Comparison of ENCODE assay signal across 8 mouse cellular contexts in the genomic region with DNA sequence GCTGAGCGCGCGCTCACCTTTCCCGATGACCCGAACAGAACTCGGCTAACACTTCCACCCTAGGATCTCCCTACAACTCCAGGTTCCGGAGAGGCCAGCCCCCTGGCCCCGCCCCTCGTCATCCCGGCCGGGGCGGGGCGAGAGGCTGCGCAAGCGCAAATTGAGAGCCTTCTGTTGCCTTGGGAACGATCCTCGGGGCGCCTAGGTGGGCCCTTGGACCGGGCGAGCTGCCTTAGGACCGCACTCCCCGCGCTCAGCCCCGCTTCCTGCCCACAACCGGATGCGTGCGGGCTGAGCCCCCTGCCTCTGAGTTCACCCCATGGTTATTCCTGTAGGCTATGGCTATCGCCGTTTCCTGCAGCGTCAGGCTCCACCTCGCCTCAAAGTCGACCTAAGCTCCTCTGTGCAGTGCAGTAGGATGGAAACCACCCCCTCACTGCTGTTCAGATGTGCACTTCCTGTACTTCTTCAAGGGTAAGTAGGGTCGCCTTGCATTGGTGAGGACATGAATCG. TPM values are rescaled to one million over a fixed set of nuclear protein-coding genes. Genes with fewer than 3 reads are reported as not detected.
DNase-seq lines count a peak whose midpoint lies in the region; ATAC-seq lines count a peak whose summit lies in the region.

A gene (minus strand): TSS at position 103 of the 513 bp plus-strand sequence.
A gene (plus strand): TSS at position 163 of the 513 bp plus-strand sequence.

- peaks cover 46% of the 10 kb centered on the region for H3K36me3 ChIP-seq in forebrain, embryonic 10.5 days (replicated peaks)
- peaks cover 10% of the 10 kb centered on the region for H3K36me3 ChIP-seq in heart, embryonic 16.5 days (ENCODE audit: control insufficient read depth, insufficient read depth)
- H3K36me3 ChIP-seq in liver, embryonic 15.5 days (replicated peaks), result 0 out of 2 replicates have a peak, but pooled peaks cover 4% of the 10 kb centered on the region
- H3K36me3 ChIP-seq in neural tube, embryonic 12.5 days, result peaks cover 31% of the 10 kb centered on the region

- peak; percentile 94 for ATAC-seq in CD4-positive, CD25-positive, alpha-beta regulatory T cell, adult 4 months
- ATAC-seq in heart, embryonic 16.5 days (replicated peaks; ENCODE audit: extremely low read depth, insufficient read depth, low FRiP score), result peak; percentile 97
- peak; percentile 96 for ATAC-seq in liver, embryonic 15.5 days (ENCODE audit: insufficient read depth)
- peak; percentile 96 for ATAC-seq in neural tube, embryonic 12.5 days (ENCODE audit: low FRiP score, low read depth)

- no peaks in the 10 kb centered on the region for H3K27me3 ChIP-seq in forebrain, embryonic 10.5 days (ENCODE audit: poor library complexity, severe bottlenecking)
- no peaks in the 10 kb centered on the region for H3K27me3 ChIP-seq in heart, embryonic 16.5 days (ENCODE audit: control insufficient read depth, insufficient read depth, low read length)
- H3K27me3 ChIP-seq in liver, embryonic 15.5 days, result no peaks in the 10 kb centered on the region
- no peaks in the 10 kb centered on the region for H3K27me3 ChIP-seq in neural tube, embryonic 12.5 days (replicated peaks)

- peak within 1 kb of the TSS; percentile 95 for H3K27ac ChIP-seq in forebrain, embryonic 10.5 days
- peak within 1 kb of the TSS; percentile 85 for H3K27ac ChIP-seq in heart, embryonic 16.5 days (ENCODE audit: low read length)
- H3K27ac ChIP-seq in liver, embryonic 15.5 days (replicated peaks), result peak within 1 kb of the TSS; percentile 85
- peak within 1 kb of the TSS; percentile 53 for H3K27ac ChIP-seq in neural tube, embryonic 12.5 days

- peak within 1 kb of the TSS; percentile 77 for H3K4me2 ChIP-seq in heart, embryonic 16.5 days (ENCODE audit: low read depth, low read length)
- H3K4me2 ChIP-seq in liver, embryonic 15.5 days, result peak within 1 kb of the TSS; percentile 98
- peak within 1 kb of the TSS; percentile 69 for H3K4me2 ChIP-seq in neural tube, embryonic 12.5 days (replicated peaks)

- H3K9ac ChIP-seq in heart, embryonic 16.5 days (ENCODE audit: low read length), result peak within 1 kb of the TSS; percentile 89
- peak within 1 kb of the TSS; percentile 89 for H3K9ac ChIP-seq in liver, embryonic 15.5 days
- peak within 1 kb of the TSS; percentile 91 for H3K9ac ChIP-seq in neural tube, embryonic 12.5 days

- under 1% methylated on average over 34 of the region's 34 CpGs for WGBS in forebrain, embryonic 10.5 days
- WGBS in heart, embryonic 16.5 days, result 0% methylated on average over 34 of the region's 34 CpGs
- under 1% methylated on average over 34 of the region's 34 CpGs for WGBS in liver, embryonic 15.5 days (ENCODE audit: insufficient replicate concordance)
- WGBS in neural tube, embryonic 12.5 days, result under 1% methylated on average over 34 of the region's 34 CpGs

- peak within 1 kb of the TSS; percentile 90 for H3K4me3 ChIP-seq in forebrain, embryonic 10.5 days
- peak within 1 kb of the TSS; percentile 80 for H3K4me3 ChIP-seq in heart, embryonic 16.5 days (ENCODE audit: low read length)
- H3K4me3 ChIP-seq in liver, embryonic 15.5 days (replicated peaks), result peak within 1 kb of the TSS; percentile 93
- peak within 1 kb of the TSS; percentile 90 for H3K4me3 ChIP-seq in neural tube, embryonic 12.5 days

- H3K4me1 ChIP-seq in forebrain, embryonic 10.5 days, result peaks cover 21% of the 10 kb centered on the region
- peaks cover 13% of the 10 kb centered on the region for H3K4me1 ChIP-seq in heart, embryonic 16.5 days (ENCODE audit: control insufficient read depth, insufficient read depth, low read length)
- peaks cover 22% of the 10 kb centered on the region for H3K4me1 ChIP-seq in liver, embryonic 15.5 days (replicated peaks)
- H3K4me1 ChIP-seq in neural tube, embryonic 12.5 days, result peaks cover 12% of the 10 kb centered on the region

- peak; percentile 84 for DNase-seq in c-Kit-negative CD71-positive TER-119-positive erythroid progenitor cells, embryonic 14.5 days (ENCODE audit: low read depth, low spot score)
- peak; percentile 93 for DNase-seq in forebrain, embryonic 10.5 days (ENCODE audit: extremely low spot score, low spot score)
- peak; percentile 94 to 95 for DNase-seq in kidney, postnatal 36 days
- DNase-seq in telencephalon, adult 2 months (ENCODE audit: low read depth, low spot score), result peak; percentile 73

- H3K9me3 ChIP-seq in forebrain, embryonic 10.5 days, result no peaks in the 10 kb centered on the region
- H3K9me3 ChIP-seq in heart, embryonic 16.5 days (replicated peaks; ENCODE audit: control insufficient read depth, low read length), result no peaks in the 10 kb centered on the region
- H3K9me3 ChIP-seq in liver, embryonic 15.5 days (replicated peaks), result no peaks in the 10 kb centered on the region
- no peaks in the 10 kb centered on the region for H3K9me3 ChIP-seq in neural tube, embryonic 12.5 days

RNA-seq across cellular contexts. Expression of the first gene that starts in this region (rescaled TPM):
- polyA plus RNA-seq in CD4-positive, CD25-positive, alpha-beta regulatory T cell, adult 4 months (2017; shearing (Covaris generic)), result 100 to 1,000 TPM; 108 to 131 TPM
- polyA plus RNA-seq in forebrain, embryonic 10.5 days (2016; fragmentation: Nextera tagmentation; extraction: Ambion mirVana), result 153 TPM in 2 replicates
- polyA plus RNA-seq in heart, embryonic 16.5 days (2015; fragmentation: Nextera tagmentation; extraction: Ambion mirVana), result 63.6 and 73.0 TPM in 2 replicates
- 27.8 and 31.5 TPM in 2 replicates for polyA plus RNA-seq in liver, embryonic 15.5 days (2015; fragmentation: Nextera tagmentation; extraction: Ambion mirVana)
- 121 and 136 TPM in 2 replicates for polyA plus RNA-seq in neural tube, embryonic 12.5 days (2016; fragmentation: Nextera tagmentation; extraction: Ambion mirVana)

RNA-seq across cellular contexts. Expression of the second gene that starts in this region (rescaled TPM):
- 10 to 100 TPM; 35.0 to 37.8 TPM for polyA plus RNA-seq in CD4-positive, CD25-positive, alpha-beta regulatory T cell, adult 4 months (2017; shearing (Covaris generic))
- 41.0 and 44.0 TPM in 2 replicates for polyA plus RNA-seq in forebrain, embryonic 10.5 days (2016; fragmentation: Nextera tagmentation; extraction: Ambion mirVana)
- 21.7 and 26.3 TPM in 2 replicates for polyA plus RNA-seq in heart, embryonic 16.5 days (2015; fragmentation: Nextera tagmentation; extraction: Ambion mirVana)
- polyA plus RNA-seq in liver, embryonic 15.5 days (2015; fragmentation: Nextera tagmentation; extraction: Ambion mirVana), result 4.7 and 5.5 TPM in 2 replicates
- 43.5 and 45.7 TPM in 2 replicates for polyA plus RNA-seq in neural tube, embryonic 12.5 days (2016; fragmentation: Nextera tagmentation; extraction: Ambion mirVana)

Comparison
In these comparisons a context has a peak if more than half of its experiments do, and no peak if none do; other contexts are left out.
1. Peak in every context shown above with its lines: DNase-seq, ATAC-seq, H3K4me3 ChIP-seq and H3K27ac ChIP-seq.